Mouse (Mus musculus): ENCODE results near the gene Zbtb46.

- TF ChIP-seq CTCF (IDR thresholded peaks at IDR 0.05; ENCODE audit: low read depth, low read length) = no peak
- no peak for TF ChIP-seq POLR2A (IDR thresholded peaks at IDR 0.05; ENCODE audit: insufficient read depth, low read length)
Measured at GRCm38 (mm10) chr2:181391541-181391940, 67.7 kb downstream of the Zbtb46 start.

All from ES-Bruce4 (cell line).